Mouse (Mus musculus) intestine, embryonic 16.5 days (tissue): ENCODE results near the gene Pdcl2. TPM values are rescaled to one million over a fixed set of nuclear protein-coding genes. Genes with fewer than 3 reads are reported as not detected.

Source experiments
- ATAC-seq: fragments of 200-750 bp; cut with Nextera tagmentation; 2 replicates; pipeline ENCODE4 v1.8.0; 2017; ENCODE audit warnings: moderate TSS enrichment, moderate library complexity
- H3K27ac ChIP-seq: fragments of 300-500 bp; sonication (generic); 2 replicates; pipeline ENCODE4 v1.5.1; 2014; ENCODE audit warnings: mild to moderate bottlenecking, low read length
- H3K27me3 ChIP-seq: fragments of 300-500 bp; sonication (generic); replicated peaks from 2 replicates; pipeline ENCODE4 v1.6.1; 2014; ENCODE audit warnings: low read length, control low read depth, mixed read lengths; ENCODE audit not compliant: control insufficient read depth, insufficient read depth
- H3K36me3 ChIP-seq: fragments of 300-500 bp; sonication (generic); 2 replicates; pipeline ENCODE4 v1.6.1; 2014; ENCODE audit warnings: low read length, control low read depth; ENCODE audit not compliant: control insufficient read depth, insufficient read depth
- H3K4me1 ChIP-seq: fragments of 300-500 bp; sonication (generic); 2 replicates; pipeline ENCODE4 v1.6.1; 2014; ENCODE audit warnings: low read length, control low read depth, mixed read lengths; ENCODE audit not compliant: control insufficient read depth, insufficient read depth
- H3K4me2 ChIP-seq: fragments of 300-500 bp; sonication (generic); 2 replicates; pipeline ENCODE4 v1.6.1; 2014; ENCODE audit warnings: low read depth, low read length, control low read depth
- H3K4me3 ChIP-seq: fragments of 300-500 bp; sonication (generic); 2 replicates; pipeline ENCODE4 v1.5.1; 2014; ENCODE audit warnings: mild to moderate bottlenecking, low read length
- H3K9ac ChIP-seq: fragments of 300-500 bp; sonication (generic); 2 replicates; pipeline ENCODE4 v1.6.1; 2014; ENCODE audit warnings: low read depth, low read length
- H3K9me3 ChIP-seq: fragments of 300-500 bp; sonication (generic); 2 replicates; pipeline ENCODE4 v1.6.1; 2016; ENCODE audit warnings: low read length, control low read depth; ENCODE audit not compliant: control insufficient read depth
- WGBS: fragments of 180-500 bp; shearing (Covaris S2); extraction: QIAGEN DNeasy Blood & Tissue Kit; methylation state at CpG from one replicate; pipeline ENCODE4 v1.1.7; 2014; 5-methylcytosine and 5-hydroxymethylcytosine counted together
- polyA plus RNA-seq: library from polyadenylated mRNA; unstranded; fragments of >200 nt; fragmentation: Nextera tagmentation; extraction: Ambion mirVana; gene quantifications from 2 replicates; pipeline ENCODE4 v1.2.1, GENCODE M21; 2015

The Pdcl2 gene
- polyA plus RNA-seq: not detected in 2 replicates

GRCm38 (mm10) chr5:76330953-76331352 lies at the start of gene Pdcl2:
TSS of gene Pdcl2 (minus strand) at chr5:76331156.
- 89% methylated on average over 7 of the region's 7 CpGs for WGBS

DNA sequence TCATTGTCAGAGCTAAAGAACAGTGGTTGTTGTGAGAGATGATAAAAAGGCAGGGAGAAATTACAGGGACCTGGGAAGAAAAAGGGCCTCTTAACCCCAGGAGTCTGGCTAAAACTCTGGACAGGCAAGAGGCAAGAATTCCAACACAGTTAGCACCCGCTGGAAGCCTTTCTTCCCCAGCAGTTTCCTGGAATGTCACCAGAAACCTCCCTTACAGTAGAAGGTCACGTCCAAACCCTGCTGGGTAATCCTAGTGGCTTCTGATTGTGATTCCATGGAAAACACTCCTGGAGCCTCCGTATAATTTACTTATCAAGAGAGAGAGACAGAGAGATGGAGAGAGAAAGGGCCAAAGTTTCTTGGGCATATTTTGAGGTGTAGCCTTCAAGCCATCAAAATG lies 48.3 kb upstream of the Pdcl2 start:
- H3K9me3 ChIP-seq: no peaks in the 10 kb centered on the region
- no peak overlapping the region for H3K27ac ChIP-seq
- no peaks in the 10 kb centered on the region for H3K27me3 ChIP-seq
- H3K36me3 ChIP-seq: no peaks in the 10 kb centered on the region
- H3K4me2 ChIP-seq: no peak overlapping the region
- no peak overlapping the region for H3K4me3 ChIP-seq
- WGBS: 49% methylated on average over 3 of the region's 3 CpGs
- no peaks in the 10 kb centered on the region for H3K4me1 ChIP-seq
- ATAC-seq: no peak
- no peak overlapping the region for H3K9ac ChIP-seq

More at GRCm38 (mm10) chr5:76330953-76331352, at the start of gene Pdcl2:
- Histone ChIP-seq H3K4me2 (no peak within 1 kb of the TSS), H3K27me3 (no peaks in the 10 kb centered on the region), H3K36me3 (no peaks in the 10 kb centered on the region), H3K4me1 (no peaks in the 10 kb centered on the region), H3K4me3 (no peak within 1 kb of the TSS), H3K9me3 (no peaks in the 10 kb centered on the region), H3K27ac (no peak within 1 kb of the TSS), H3K9ac (no peak within 1 kb of the TSS)
- no peak for ATAC-seq

DNA sequence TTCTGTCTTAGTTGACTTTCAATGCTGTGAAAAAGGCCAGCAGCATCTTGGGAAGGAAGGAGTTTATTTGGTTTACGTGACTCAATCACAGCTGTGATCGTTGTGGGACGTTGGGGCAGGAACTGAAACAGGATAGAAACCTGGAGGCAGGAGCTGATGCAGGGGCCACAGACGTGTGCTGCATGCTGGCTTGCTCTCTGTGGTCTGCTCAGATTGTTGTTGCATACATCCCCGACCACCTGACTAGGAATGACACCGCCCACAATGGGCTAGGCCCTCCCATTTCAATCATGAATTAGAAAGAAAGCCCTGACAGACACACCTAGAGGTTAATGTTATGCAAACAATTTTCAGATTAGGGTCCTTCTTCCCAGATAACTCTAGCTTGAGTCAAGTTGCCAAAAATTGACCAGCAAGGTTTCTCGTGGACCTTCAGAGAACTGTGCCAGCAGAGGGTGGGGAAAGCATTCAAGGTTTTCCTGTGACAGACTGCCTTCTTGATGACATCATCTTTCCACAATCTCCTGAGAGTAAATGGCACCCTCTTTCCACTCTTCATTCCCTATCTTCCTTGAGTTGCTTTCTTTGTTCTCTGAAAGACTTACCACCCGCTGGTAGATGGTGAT lies 38.4 kb upstream of the Pdcl2 start:
- Histone ChIP-seq H3K36me3 (no peaks in the 10 kb centered on the region), H3K4me1 (no peaks in the 10 kb centered on the region), H3K4me2 (no peak overlapping the region), H3K9me3 (no peaks in the 10 kb centered on the region), H3K27me3 (no peaks in the 10 kb centered on the region), H3K4me3 (no peak overlapping the region), H3K9ac (no peak overlapping the region), H3K27ac (no peak overlapping the region)
- ATAC-seq: no peak
- 72% methylated on average over 8 of the region's 8 CpGs for WGBS

DNA sequence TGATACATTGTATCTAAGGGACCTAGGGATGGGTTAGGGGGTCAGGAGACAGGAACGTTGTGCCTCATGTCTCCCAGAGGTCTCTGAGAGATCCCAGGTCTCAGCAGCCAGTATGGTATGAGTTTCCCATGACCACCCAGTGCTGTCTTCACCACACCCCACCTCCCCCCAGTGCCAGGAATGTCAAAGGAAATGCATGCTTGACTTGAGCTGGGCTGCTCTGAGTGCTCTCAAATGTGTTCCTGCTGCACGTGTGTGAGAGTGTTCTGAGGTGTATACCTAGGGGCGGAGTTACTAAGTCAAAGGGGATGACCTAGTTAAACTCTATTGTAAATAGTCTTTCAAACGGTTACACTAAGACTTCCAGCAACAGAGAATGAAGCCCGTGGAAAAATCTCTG lies 34.5 kb upstream of the Pdcl2 start:
- Histone ChIP-seq H3K9ac (no peak overlapping the region), H3K4me2 (no peak overlapping the region), H3K4me3 (no peak overlapping the region), H3K36me3 (no peaks in the 10 kb centered on the region), H3K4me1 (peaks cover 7% of the 10 kb centered on the region), H3K9me3 (no peaks in the 10 kb centered on the region), H3K27me3 (0 out of 2 replicates have a peak, but pooled peaks cover 10% of the 10 kb centered on the region), H3K27ac (no peak overlapping the region)
- WGBS: 37% methylated on average over 5 of the region's 5 CpGs
- ATAC-seq: no peak

- peak within 1 kb of the TSS; percentile 68 for H3K4me2 ChIP-seq
- H3K27me3 ChIP-seq: 0 out of 2 replicates have a peak, but pooled peaks cover 10% of the 10 kb centered on the region
- ATAC-seq: no peak
- H3K9me3 ChIP-seq: no peaks in the 10 kb centered on the region
- peak within 1 kb of the TSS; percentile 39 for H3K4me3 ChIP-seq
- peaks cover 7% of the 10 kb centered on the region for H3K4me1 ChIP-seq
- no peaks in the 10 kb centered on the region for H3K36me3 ChIP-seq
- WGBS: 6% methylated on average over 35 of the region's 35 CpGs
- H3K27ac ChIP-seq: no peak within 1 kb of the TSS
- peak within 1 kb of the TSS; percentile 57 for H3K9ac ChIP-seq
Observed at GRCm38 (mm10) chr5:76363453-76364104, 32.6 kb upstream of the Pdcl2 start, which contains the start of gene Nmu. TSS of gene Nmu (minus strand) at chr5:76363788.

GRCm38 (mm10) chr5:76360786-76361185 lies 29.8 kb upstream of the Pdcl2 start:
- no peaks in the 10 kb centered on the region for H3K9me3 ChIP-seq
- WGBS: 85% methylated on average over 4 of the region's 4 CpGs
- no peak overlapping the region for H3K4me3 ChIP-seq
- H3K27me3 ChIP-seq: 0 out of 2 replicates have a peak, but pooled peaks cover 10% of the 10 kb centered on the region
- ATAC-seq: no peak
- no peak overlapping the region for H3K9ac ChIP-seq
- H3K4me1 ChIP-seq: peaks cover 7% of the 10 kb centered on the region
- H3K27ac ChIP-seq: no peak overlapping the region
- no peak overlapping the region for H3K4me2 ChIP-seq
- no peaks in the 10 kb centered on the region for H3K36me3 ChIP-seq

DNA sequence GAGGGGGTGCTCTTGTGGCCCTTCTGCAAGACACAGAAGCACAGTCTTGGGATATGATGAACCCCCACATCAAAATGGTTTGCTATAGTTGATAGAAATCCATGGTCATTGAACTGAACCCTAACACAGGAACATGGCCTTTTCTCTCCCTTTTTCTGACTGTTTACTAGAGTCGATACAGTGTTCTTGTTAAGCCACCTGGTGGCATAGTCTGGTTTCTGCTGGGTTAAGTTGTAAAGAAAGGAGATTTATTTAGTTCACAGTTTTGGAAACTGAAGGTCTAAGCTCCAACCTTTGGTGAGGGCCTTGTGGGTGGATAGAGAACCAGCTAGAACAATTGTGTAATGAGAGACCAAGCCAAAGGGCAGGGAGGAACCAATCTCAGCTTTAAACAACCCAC lies 29.1 kb upstream of the Pdcl2 start:
- no peaks in the 10 kb centered on the region for H3K9me3 ChIP-seq
- H3K4me1 ChIP-seq: peaks cover 7% of the 10 kb centered on the region
- H3K9ac ChIP-seq: no peak overlapping the region
- no peak for ATAC-seq
- 68% methylated on average over 1 of the region's 1 CpGs for WGBS
- H3K27me3 ChIP-seq: 0 out of 2 replicates have a peak, but pooled peaks cover 10% of the 10 kb centered on the region
- H3K36me3 ChIP-seq: no peaks in the 10 kb centered on the region
- no peak overlapping the region for H3K4me2 ChIP-seq
- no peak overlapping the region for H3K4me3 ChIP-seq
- H3K27ac ChIP-seq: no peak overlapping the region

DNA sequence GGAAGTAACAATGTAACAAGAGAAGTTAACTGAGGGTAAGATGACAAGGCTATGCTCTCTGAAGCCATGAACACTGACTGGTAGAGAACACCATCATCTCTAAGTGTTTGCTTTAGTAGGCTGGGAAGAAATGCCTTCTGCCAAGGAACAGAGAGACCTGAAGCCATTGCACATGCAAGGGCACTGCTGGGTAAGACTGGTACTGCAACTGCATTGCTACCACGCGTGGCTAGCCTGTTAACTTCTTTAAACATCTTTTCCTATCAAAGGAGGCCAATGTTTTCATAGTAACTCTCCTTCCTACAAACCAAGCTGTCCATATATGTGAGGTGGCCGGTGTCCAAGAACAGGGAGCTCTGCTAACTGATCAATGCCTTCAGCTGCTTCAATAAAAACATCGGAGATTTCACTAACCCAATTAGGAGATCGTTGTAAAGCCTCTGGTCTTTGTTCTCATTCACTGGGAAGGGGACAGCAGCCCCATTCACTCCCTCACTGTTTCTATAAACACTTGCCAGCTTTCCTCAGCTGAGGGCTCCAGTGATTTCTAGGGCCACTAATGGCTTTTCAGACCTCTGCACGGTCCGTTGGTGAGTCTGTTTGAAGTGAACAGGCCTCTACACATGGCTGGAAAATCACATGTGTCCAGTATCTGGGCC lies 21.1 kb upstream of the Pdcl2 start:
- no peak for ATAC-seq
- 50% methylated on average over 7 of the region's 7 CpGs for WGBS

DNA sequence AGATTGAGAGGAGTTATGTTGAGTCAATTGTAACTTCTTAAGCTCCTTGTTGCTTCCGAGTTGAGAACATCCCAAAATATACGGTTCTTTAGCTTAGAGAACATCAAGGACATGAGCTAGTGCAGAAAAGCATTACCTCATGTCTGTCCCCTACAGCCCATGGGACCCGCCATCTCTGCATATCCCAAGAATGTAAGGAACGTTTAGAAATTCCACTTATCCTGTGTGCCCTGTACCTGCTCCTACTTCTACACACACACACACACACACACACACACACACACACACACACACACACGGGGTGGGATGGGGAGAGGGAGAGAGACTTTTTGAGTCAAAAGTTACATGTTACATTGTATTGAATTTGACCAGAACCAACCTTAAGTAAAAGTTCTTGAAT lies 20.6 kb upstream of the Pdcl2 start:
- H3K27ac ChIP-seq: no peak overlapping the region
- H3K4me1 ChIP-seq: no peaks in the 10 kb centered on the region
- ATAC-seq: no peak
- H3K27me3 ChIP-seq: no peaks in the 10 kb centered on the region
- no peaks in the 10 kb centered on the region for H3K36me3 ChIP-seq
- no peak overlapping the region for H3K4me3 ChIP-seq
- 87% methylated on average over 5 of the region's 5 CpGs for WGBS
- H3K4me2 ChIP-seq: no peak overlapping the region
- H3K9me3 ChIP-seq: no peaks in the 10 kb centered on the region
- H3K9ac ChIP-seq: no peak overlapping the region

More for the DNA sequence above, 21.1 kb upstream of the Pdcl2 start:
- H3K27me3 ChIP-seq: no peaks in the 10 kb centered on the region
- H3K9me3 ChIP-seq: no peaks in the 10 kb centered on the region
- H3K4me2 ChIP-seq: no peak overlapping the region
- no peak overlapping the region for H3K4me3 ChIP-seq
- H3K9ac ChIP-seq: no peak overlapping the region
- no peaks in the 10 kb centered on the region for H3K4me1 ChIP-seq
- H3K36me3 ChIP-seq: no peaks in the 10 kb centered on the region
- no peak overlapping the region for H3K27ac ChIP-seq
